Mouse (Mus musculus): Measurements from ENCODE around the gene Hoxd13.

Gene Hoxd13

DNA sequence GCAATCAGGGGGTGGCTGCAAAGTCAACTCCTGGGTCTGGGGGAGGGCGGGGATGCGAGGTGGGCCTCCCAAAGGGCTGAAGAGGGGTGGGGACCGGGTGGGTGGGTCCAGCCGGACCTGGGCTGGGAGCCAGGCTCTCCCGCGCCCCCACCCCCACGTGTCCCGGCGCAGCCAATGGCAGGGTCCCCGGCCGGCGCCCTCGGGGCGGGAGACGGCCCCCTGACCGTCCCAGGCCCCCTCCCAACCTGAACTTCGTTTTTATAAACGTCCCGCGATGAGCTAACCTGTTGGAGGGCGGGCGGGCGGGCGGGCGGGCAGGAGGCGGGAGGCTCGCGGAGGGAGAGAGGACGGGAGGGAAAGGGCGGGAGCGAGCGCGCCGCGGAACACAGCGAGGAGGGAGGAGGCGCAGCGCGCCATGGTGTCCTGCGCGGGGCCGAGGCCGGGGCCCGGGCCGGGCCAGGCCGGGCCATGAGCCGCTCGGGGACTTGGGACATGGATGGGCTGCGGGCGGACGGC lies at the start of gene Hoxd13:
Gene Hoxd13 (plus strand): TSS at position 469 of the 516 bp plus-strand sequence.
- no peak for DNase-seq (ENCODE audit: low spot score)

DNA sequence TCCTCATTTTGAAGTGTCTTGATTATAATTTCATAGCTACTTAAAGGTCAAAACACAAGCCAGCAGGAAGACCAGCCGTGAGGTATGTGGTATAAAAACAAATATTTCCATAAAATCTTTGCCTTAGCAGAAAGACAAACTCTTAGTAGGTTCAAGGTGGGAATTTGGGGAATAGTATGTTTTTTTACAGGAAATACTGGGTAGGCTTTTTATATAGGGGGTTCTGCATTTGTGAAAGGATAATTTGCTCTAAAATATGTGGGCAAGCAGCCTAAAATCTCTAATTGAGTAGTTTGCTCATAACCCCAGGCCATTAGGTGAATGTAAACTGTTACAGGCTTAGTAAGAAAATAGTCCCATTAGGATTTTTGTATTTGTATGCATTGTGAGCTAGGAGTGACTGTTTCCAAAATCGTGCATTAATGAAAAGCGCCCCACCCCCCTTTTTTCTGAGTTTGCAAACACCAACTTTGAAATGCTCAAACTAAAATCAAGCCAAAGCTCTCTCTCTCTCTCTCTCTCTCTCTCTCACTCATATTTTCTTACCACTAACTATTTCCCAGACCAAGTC lies 48.3 kb upstream of the Hoxd13 start:
- no peak for DNase-seq (ENCODE audit: low spot score)

DNA sequence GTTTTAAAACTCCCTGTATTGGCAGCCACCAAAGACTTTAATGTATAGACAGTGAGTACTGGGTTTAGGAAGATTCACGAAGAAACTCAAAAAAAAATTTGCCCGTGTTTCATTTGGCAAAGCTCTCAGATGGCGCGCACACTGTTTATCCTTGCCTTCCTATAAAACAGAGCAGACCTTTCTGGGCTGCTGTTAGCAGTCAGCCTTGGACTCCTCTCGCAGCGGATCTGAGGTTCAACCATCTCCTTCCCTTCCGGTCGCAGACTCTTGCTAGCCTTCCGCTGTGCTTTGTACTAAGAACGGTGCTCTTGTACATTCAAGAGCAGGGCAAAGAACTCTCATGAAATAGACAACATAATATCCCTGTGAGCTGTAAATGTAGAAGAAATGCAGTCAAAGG lies 47.7 kb upstream of the Hoxd13 start:
- no peak for DNase-seq (ENCODE audit: low spot score)

DNA sequence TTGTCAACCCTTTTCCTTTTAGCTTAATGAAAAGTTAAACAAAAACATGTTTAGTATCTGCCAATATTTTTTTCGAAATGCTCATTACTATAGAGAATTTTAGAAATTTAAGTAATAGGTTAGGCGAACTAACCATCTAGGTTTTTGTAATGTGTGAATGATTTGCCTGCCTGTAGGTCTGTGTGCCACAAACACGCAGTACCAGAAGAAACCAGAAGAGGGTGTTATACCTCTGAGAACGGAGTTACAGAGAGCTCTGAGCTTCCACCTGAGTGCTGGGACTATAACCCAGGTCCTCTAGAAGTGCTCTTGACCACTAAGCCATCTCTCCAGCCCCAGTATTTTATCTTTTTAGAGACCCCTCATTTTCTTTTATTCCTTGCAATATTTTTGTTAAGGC lies 32.7 kb upstream of the Hoxd13 start:
- DNase-seq (ENCODE audit: low spot score) = no peak

DNA sequence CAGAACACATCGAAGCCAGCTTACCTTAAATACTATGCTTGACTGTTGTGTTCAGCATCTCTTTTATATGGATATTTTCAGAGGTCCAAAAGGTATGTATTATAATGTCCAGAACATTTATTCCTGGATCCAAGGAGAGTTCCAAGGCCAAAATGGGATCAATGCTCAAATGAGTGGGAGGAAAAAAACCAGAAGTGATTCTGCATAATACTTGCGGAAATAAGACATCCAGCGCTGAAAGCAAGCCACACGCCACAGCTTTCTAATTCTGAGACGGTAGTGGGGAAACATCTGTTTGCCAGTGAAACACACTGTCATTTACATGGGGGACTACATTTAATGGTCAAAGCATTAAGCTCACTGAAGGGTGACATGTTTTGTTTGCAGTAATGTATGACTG lies 25.7 kb upstream of the Hoxd13 start:
- no peak for DNase-seq (ENCODE audit: low spot score)

GRCm38 (mm10) chr2:74645631-74646030 lies 22.5 kb upstream of the Hoxd13 start:
- no peak for DNase-seq (ENCODE audit: low spot score)

DNA sequence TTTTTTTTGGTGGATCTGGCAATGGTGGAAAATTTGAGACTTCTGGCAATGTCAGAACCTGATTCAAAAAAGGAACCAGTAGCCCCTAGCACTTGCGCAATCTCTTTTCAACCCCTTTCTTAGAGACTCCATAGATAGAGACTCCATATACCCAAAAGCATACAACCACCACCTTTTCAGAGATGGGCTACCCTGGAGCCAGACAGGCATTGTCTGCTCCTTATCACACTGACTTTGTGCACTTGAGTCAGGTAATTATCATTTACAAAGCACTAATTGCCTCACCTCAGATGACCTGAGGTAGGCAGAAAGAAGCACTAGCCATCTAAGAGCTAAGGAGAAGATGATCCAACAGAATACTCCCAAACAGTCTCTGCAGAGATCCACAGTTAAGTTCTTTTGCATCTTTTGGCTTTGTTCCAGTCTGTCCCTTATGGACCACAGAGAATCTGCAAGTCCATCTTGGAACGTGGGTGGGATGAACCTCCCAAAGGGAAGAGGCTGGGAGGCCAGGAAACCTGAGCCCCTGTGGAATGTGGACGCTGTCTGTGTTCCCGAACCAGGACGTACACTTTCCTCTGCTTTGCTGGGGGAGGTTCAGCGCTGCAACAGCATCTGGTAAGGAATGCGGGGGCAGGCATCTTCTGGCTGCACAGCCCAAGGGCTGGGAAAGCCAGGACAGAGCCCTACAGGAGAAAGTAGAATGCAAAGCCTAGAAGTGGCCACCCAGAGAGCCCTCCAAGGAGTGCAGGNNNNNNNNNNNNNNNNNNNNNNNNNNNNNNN lies 20.8 kb upstream of the Hoxd13 start:
- DNase-seq (ENCODE audit: low spot score) = no peak

DNA sequence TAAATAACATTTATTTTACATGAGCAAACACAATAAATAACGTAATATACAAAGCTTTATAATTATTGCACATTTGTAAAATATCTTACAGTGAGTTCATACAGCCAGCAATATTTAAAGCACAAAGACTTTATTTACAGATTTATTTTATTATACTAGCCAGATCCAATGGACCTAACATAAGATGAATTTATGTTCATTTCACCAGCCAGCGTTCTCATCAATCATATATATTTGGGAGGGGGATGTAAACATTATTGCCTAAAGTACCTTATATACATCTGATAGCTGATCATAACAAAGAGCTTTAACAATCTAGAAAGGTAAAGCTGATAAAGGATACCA lies 15.1 kb upstream of the Hoxd13 start:
- DNase-seq (ENCODE audit: low spot score) = no peak

DNA sequence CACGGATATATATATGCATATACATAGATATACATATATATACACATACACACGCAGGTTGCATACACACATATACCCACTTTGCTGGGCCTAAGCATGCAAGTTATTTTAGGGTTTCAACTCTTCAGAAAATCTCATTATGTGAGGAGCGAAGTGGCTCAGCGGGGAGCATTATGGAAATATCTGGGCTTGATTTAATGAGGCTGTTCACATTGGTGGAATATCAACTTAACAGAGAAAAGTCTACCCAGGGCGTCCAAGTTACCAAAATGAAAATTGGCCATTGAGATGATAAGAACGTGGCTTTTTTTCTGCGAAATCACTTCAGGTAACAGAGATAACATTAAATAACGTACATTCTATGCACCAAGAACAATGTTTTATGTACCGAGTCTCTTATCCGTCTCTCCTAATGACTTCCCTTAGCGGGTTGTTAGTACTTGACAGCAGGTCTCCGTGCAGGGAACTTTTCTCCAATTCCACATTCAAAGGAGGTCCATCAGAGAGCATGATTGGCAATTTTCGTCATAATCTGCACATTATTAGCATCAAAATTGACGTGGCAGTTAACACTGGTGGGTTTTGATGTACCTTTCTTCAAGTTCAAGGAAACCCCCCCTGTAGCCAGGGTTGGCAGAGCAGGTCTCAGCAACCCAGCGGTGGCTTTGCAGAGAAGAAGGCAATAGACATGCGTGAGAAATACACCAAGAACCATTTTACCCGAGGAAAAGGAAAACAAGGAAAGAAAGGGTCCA lies 14.2 kb upstream of the Hoxd13 start:
- no peak for DNase-seq (ENCODE audit: low spot score)

GRCm38 (mm10) chr2:74654743-74655419 lies 13.2 kb upstream of the Hoxd13 start:
- no peak for DNase-seq (ENCODE audit: low spot score)

- peak; percentile 14 for DNase-seq (ENCODE audit: low spot score)
These were observed 12.7 kb upstream of the Hoxd13 start for GRCm38 (mm10) chr2:74655420-74655781.

DNA sequence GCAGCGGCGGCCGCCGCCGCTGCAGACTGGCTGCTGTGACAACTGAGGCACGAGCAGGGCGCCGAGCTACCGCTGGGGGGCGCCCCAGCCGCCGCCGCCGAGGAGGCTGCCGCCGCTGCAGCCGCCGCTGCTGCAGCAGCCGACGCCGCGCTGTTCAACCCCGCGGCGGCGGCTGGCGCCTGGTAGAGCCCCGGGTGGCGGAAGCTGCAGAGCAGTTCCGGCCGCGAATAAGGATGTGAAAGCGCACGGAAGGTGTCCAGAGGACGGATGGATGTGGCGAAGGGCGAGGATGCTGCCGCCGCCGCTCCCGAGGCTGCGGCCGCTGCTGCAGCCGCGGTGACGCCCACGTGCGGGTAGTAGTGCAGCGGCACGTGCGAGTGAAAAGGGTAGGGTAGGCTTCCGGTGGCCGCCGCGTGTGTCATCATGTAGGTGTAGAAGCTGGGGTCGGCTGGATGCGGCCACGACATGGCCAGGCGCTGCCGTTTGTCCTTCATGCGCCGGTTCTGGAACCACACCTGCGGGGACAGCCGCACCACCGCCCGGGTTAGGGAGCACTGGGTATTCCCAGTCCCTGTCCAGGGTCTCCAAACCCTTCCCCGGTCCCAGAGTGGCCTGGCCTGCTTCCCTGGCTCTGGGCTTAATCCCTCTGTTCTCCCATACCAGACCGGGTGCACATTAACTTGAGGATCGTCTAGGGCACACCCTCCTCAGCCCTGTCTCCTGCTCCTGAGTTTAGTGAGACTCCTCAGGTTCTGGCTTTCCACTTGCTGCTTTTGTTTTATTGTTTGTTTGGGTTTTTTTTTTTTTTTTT lies 12.1 kb upstream of the Hoxd13 start:
- DNase-seq (ENCODE audit: low spot score) = no peak

- DNase-seq (ENCODE audit: low spot score) = no peak
These were observed 11.5 kb upstream of the Hoxd13 start for GRCm38 (mm10) chr2:74656632-74657021.

DNA sequence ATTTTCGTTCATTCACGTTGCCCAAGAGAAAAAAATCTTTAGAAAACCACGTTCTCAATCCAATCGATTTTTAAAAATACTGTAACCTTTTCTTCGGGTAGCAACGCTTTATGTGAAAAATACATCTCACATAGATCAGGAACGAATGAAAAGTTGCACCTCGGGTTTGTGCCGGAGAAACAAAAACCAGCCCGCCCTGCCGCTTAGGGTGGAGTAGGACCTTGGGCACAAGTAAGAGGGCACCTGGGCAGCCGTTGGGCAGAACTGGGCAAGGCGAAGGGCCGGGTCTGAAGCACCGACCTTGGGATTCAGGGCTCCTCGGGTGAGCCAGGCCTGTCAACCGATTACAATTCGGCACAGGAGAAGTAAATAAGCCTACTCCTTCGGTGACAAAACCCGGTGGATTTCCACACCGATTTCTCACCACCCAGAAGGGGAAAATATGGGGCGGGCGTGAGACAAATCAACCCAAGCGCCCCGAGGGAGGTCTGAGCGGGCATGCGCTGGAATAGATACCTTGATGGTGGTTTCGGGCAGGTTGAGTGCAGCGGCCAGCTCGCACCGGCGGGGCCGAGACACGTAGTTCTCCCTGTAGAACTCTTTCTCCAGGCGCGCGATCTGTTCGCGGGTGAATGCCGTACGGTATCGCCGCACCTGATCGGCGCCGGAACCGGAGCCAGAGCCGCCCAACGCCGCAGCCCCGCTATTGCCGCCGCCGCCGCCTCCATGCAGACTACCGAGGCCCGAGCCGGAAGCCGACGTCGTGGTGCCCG lies 10.7 kb upstream of the Hoxd13 start:
- DNase-seq (ENCODE audit: low spot score) = no peak

GRCm38 (mm10) chr2:74658024-74658666 lies 10.0 kb upstream of the Hoxd13 start:
- no peak for DNase-seq (ENCODE audit: low spot score)

- no peak for DNase-seq (ENCODE audit: low spot score)
These were observed 9.3 kb upstream of the Hoxd13 start for GRCm38 (mm10) chr2:74658667-74659371.

DNA sequence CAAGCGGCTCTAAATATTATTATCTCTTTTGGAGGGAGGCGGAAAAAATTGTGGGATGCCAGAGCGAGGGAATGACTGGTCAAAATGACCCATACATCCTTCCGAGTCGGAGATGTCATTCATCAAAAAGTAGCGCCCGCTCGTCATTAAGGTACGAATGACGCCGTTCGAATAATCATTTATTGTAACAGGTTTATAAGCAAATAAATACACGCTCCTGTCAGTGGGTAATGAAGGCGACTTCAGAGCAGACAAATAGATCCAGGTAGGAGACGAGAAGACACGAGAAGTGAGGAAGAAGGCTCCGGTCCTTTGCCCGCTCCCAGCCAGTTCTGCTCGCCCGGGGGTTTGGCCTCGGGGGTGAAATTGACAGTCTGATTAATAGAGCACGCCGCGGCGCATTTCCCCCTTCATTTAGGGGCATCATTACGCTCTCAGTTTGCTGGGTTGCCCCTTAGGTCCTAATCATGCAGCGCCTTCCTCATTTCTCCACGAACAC lies 8.6 kb upstream of the Hoxd13 start, which contains the start of gene Evx2:
Gene Evx2 (minus strand): TSS at position 51 of the 499 bp plus-strand sequence.
- DNase-seq (ENCODE audit: low spot score) = no peak

DNA sequence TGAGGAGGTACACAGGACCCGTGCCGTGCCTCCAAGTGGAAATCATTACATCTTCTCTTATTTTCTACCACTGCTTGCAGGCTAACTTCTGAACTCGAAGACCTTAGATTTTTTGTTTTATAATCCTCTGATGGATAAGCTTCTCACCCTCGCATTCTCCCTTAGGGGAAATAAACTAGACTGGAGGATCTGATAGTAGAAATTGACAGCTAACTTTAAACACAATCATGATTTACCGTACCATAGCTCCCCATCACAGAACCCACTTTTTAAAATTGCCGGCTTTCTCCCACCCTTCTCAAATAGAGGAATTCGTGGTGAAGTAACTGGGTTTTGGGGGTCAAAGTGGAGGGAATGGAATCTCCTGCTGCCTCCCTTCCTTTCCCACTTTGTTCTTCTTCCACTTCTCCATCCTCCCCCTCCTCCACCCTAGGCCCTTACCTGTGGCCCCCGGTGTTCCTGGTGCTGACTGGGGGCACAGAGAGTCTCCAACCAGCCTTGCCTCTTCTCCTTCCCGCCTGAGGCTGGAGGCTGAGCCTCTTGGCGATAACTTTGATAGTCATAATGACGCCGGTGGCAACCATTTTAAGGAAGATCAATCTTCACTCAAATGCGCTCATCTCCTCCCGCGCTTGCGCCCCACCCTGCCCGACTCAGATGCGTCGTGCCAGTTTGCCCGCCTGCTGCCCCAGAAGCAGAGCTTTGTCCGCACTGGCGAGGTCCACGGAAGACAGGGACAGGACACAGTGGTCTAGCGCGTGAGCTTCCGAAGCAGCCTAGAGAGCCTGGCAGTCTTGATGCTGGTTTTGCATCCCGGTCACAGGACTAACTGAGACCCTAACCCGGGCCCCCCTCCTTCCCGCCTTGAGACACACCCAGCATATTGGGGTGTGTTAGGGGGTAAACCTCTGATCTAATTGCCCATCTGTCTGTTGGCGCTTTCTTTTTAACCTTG lies 7.4 kb upstream of the Hoxd13 start:
- DNase-seq (ENCODE audit: low spot score) = no peak
